Mouse (Mus musculus): ENCODE measurements around the gene Vmn2r10. TPM values are rescaled to one million over a fixed set of nuclear protein-coding genes. Genes with fewer than 3 reads are reported as not detected.
"Not testable (repeated sequence)": the region's sequence is repeated elsewhere in the genome, so short reads cannot be mapped to it uniquely, and the experiment has no call there.

The Vmn2r10 gene
- total RNA-seq (2021): not detected
- long read RNA-seq, experiment 1: 0 reads
- long read RNA-seq, experiment 2: 0 reads

- H3K4me3 ChIP-seq; H3K27ac ChIP-seq; DNase-seq (ENCODE audit: low spot score in 2 of 2): not testable (repeated sequence)
Measured at GRCm38 (mm10) chr5:109006427-109006826, at the start of gene Vmn2r10. Gene Vmn2r10 (minus strand): TSS chr5:109006527.

DNA sequence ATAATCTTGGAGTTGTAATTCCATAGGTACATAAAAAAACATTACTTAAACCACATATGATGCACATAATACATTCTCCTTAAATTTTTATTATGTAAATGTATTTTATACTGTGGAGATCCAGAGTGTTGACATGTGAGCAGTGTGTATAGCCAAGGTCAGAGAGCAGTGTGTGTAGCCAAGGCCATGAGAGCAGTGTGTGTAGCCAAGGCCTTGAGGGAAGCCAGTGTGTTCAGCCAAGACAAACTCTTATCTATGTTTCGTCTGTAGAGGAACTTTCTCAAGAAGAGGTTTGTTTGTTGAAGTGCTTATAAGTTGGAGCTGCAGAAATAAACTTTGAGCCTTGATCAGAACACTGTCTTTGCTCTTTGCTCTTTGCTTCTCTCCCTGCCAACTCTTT, 49.0 kb upstream of the Vmn2r10 start:
- Histone ChIP-seq H3K27ac (no peak overlapping the region), H3K4me3 (no peak overlapping the region)
- no peak for DNase-seq (ENCODE audit: low spot score in 2 of 2)
- no peak for TF ChIP-seq CTCF (conservative IDR thresholded peaks at IDR 0.05)

DNA sequence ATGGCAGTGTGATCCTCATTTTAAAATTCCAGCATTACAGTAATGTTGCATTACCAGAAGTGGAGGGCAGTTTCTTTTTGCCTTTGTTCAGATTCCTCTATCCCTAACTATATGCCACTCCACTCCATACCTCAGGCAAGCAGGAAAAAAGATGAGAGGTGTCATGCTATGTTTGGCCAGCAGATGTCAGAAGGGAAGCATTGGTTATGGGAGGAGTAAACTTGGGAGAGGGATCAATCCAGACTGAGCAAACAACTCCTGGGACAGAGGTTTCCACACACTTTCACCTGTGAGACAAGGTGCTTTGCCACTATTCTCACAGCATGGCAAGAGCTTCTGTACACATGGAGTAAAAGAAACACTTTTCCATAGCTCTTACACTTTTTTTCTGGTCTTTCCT, 26.3 kb upstream of the Vmn2r10 start:
- DNase-seq (ENCODE audit: low spot score in 2 of 2): no peak
- no peak overlapping the region for H3K27ac ChIP-seq
- TF ChIP-seq CTCF (conservative IDR thresholded peaks at IDR 0.05): no peak

GRCm38 (mm10) chr5:108988924-108989323, 17.4 kb downstream of the Vmn2r10 start:
- no peak overlapping the region for H3K27ac ChIP-seq
- no peak overlapping the region for H3K4me3 ChIP-seq
- no peak for DNase-seq (ENCODE audit: low spot score in 2 of 2)
- no peak for TF ChIP-seq CTCF (conservative IDR thresholded peaks at IDR 0.05)

More for the DNA sequence above, 26.3 kb upstream of the Vmn2r10 start:
- no peak overlapping the region for H3K4me3 ChIP-seq

Other genes with a start within 250 kb of the Vmn2r10 start
- not detected for gene Rnf212, start 231.5 kb downstream of the Vmn2r10 start, total RNA-seq (2021)
- not detected for gene Tmed11, start 211.2 kb downstream of the Vmn2r10 start, total RNA-seq (2021)
- not detected for gene Vmn2r8, start 197.7 kb downstream of the Vmn2r10 start, total RNA-seq (2021)
- not detected for gene Vmn2r9, start 153.9 kb downstream of the Vmn2r10 start, total RNA-seq (2021)
- gene Vmn2r11, start 53.0 kb upstream of the Vmn2r10 start, total RNA-seq (2021): not detected
- not detected for gene Vmn2r12, start 91.4 kb upstream of the Vmn2r10 start, total RNA-seq (2021)
- gene Vmn2r13, start 185.7 kb upstream of the Vmn2r10 start, total RNA-seq (2021): not detected
- not detected for gene Vmn2r14, start 218.2 kb upstream of the Vmn2r10 start, total RNA-seq (2021)